Mouse (Mus musculus) lung, postnatal 0 days (tissue): ENCODE results near the gene Vmn2r90.
"Not testable (repeated sequence)": the region's sequence is repeated elsewhere in the genome, so short reads cannot be mapped to it uniquely, and the experiment has no call there.

Source experiments
- CTCF ChIP-seq: IDR thresholded peaks from 2 replicates; pipeline ENCODE4 v1.5.1; 2016; ENCODE audit warnings: antibody characterized with exemption, mild to moderate bottlenecking
- EP300 ChIP-seq: IDR thresholded peaks from 2 replicates; pipeline ENCODE4 v1.6.1; 2016; ENCODE audit warnings: antibody characterized with exemption, mild to moderate bottlenecking, control low read depth

GRCm38 (mm10) chr17:17739936-17740335, 36.4 kb downstream of the Vmn2r90 start:
- not testable (repeated sequence) for TF ChIP-seq CTCF, EP300
